Mouse (Mus musculus): ENCODE measurements around the gene Olfr985. TPM values are rescaled to one million over a fixed set of nuclear protein-coding genes. Genes with fewer than 3 reads are reported as not detected.

Olfr985 gene
- polyA plus RNA-seq (2015; fragmentation: Nextera tagmentation; extraction: Ambion mirVana) = not detected in 2 replicates

- ATAC-seq (replicated peaks) = no peak
- H3K9me3 ChIP-seq = no peaks in the 10 kb centered on the region
- H3K27me3 ChIP-seq (replicated peaks) = no peaks in the 10 kb centered on the region
- 77% methylated on average over 1 of the region's 1 CpGs for WGBS
- no peak within 1 kb of the TSS for H3K4me3 ChIP-seq
- no peak within 1 kb of the TSS for H3K4me2 ChIP-seq
- no peaks in the 10 kb centered on the region for H3K36me3 ChIP-seq (replicated peaks)
- no peaks in the 10 kb centered on the region for H3K4me1 ChIP-seq
- no peak within 1 kb of the TSS for H3K27ac ChIP-seq
- no peak within 1 kb of the TSS for H3K9ac ChIP-seq
Observed at GRCm38 (mm10) chr9:40130084-40130483, at the start of gene Olfr985. TSS of gene Olfr985 (minus strand) at chr9:40130184.

- ATAC-seq (replicated peaks) = no peak
- H3K9ac ChIP-seq = no peak overlapping the region
Observed at GRCm38 (mm10) chr9:40177017-40177416, 47.0 kb upstream of the Olfr985 start.

GRCm38 (mm10) chr9:40166446-40166845 lies 36.5 kb upstream of the Olfr985 start:
- WGBS = 97% methylated on average over 1 of the region's 1 CpGs
- Histone ChIP-seq H3K9me3 (no peaks in the 10 kb centered on the region), H3K36me3 (replicated peaks) (no peaks in the 10 kb centered on the region), H3K27ac (no peak overlapping the region), H3K4me2 (no peak overlapping the region), H3K27me3 (replicated peaks) (no peaks in the 10 kb centered on the region), H3K9ac (no peak overlapping the region), H3K4me1 (no peaks in the 10 kb centered on the region), H3K4me3 (no peak overlapping the region)
- ATAC-seq (replicated peaks) = no peak

More at GRCm38 (mm10) chr9:40177017-40177416, 47.0 kb upstream of the Olfr985 start:
- Histone ChIP-seq H3K4me2 (no peak overlapping the region), H3K9me3 (no peaks in the 10 kb centered on the region), H3K4me3 (no peak overlapping the region), H3K36me3 (replicated peaks) (no peaks in the 10 kb centered on the region), H3K4me1 (no peaks in the 10 kb centered on the region), H3K27ac (no peak overlapping the region), H3K27me3 (replicated peaks) (no peaks in the 10 kb centered on the region)
- WGBS = 85% methylated on average over 6 of the region's 6 CpGs

- Histone ChIP-seq H3K4me3 (no peak overlapping the region), H3K27me3 (replicated peaks) (no peaks in the 10 kb centered on the region), H3K4me2 (no peak overlapping the region), H3K4me1 (no peaks in the 10 kb centered on the region), H3K27ac (no peak overlapping the region), H3K9ac (no peak overlapping the region), H3K9me3 (no peaks in the 10 kb centered on the region), H3K36me3 (replicated peaks) (no peaks in the 10 kb centered on the region)
- WGBS = 70% methylated on average over 4 of the region's 4 CpGs
- no peak for ATAC-seq (replicated peaks)
Observed at GRCm38 (mm10) chr9:40155118-40155644, 25.2 kb upstream of the Olfr985 start.

GRCm38 (mm10) chr9:40141544-40141943 lies 11.6 kb upstream of the Olfr985 start:
- H3K27ac ChIP-seq = no peak overlapping the region
- H3K36me3 ChIP-seq (replicated peaks) = no peaks in the 10 kb centered on the region
- no peaks in the 10 kb centered on the region for H3K9me3 ChIP-seq
- no peak overlapping the region for H3K9ac ChIP-seq
- no peak overlapping the region for H3K4me2 ChIP-seq
- no peaks in the 10 kb centered on the region for H3K4me1 ChIP-seq
- H3K27me3 ChIP-seq (replicated peaks) = no peaks in the 10 kb centered on the region
- WGBS = 44% methylated on average over 1 of the region's 1 CpGs
- H3K4me3 ChIP-seq = no peak overlapping the region
- no peak for ATAC-seq (replicated peaks)

GRCm38 (mm10) chr9:40139484-40139883 lies 9.5 kb upstream of the Olfr985 start:
- Histone ChIP-seq H3K9ac (no peak overlapping the region), H3K4me2 (no peak overlapping the region), H3K36me3 (replicated peaks) (no peaks in the 10 kb centered on the region), H3K27ac (no peak overlapping the region), H3K9me3 (no peaks in the 10 kb centered on the region), H3K27me3 (replicated peaks) (no peaks in the 10 kb centered on the region), H3K4me3 (no peak overlapping the region), H3K4me1 (no peaks in the 10 kb centered on the region)
- no peak for ATAC-seq (replicated peaks)
- WGBS = 77% methylated on average over 4 of the region's 4 CpGs

- WGBS = 85% methylated on average over 6 of the region's 6 CpGs
- Histone ChIP-seq H3K9me3 (no peaks in the 10 kb centered on the region), H3K36me3 (replicated peaks) (no peaks in the 10 kb centered on the region), H3K9ac (no peak overlapping the region), H3K27ac (no peak overlapping the region), H3K4me3 (no peak overlapping the region), H3K4me2 (no peak overlapping the region), H3K4me1 (no peaks in the 10 kb centered on the region), H3K27me3 (replicated peaks) (no peaks in the 10 kb centered on the region)
- no peak for ATAC-seq (replicated peaks)
Observed at GRCm38 (mm10) chr9:40136987-40137688, 7.2 kb upstream of the Olfr985 start.

GRCm38 (mm10) chr9:40130556-40130955 lies 572 bp upstream of the Olfr985 start:
- WGBS = 82% methylated on average over 1 of the region's 1 CpGs
- H3K9me3 ChIP-seq = no peaks in the 10 kb centered on the region
- H3K27ac ChIP-seq = no peak overlapping the region
- no peaks in the 10 kb centered on the region for H3K4me1 ChIP-seq
- no peak overlapping the region for H3K4me3 ChIP-seq
- no peaks in the 10 kb centered on the region for H3K27me3 ChIP-seq (replicated peaks)
- no peak overlapping the region for H3K9ac ChIP-seq
- no peak for ATAC-seq (replicated peaks)
- no peaks in the 10 kb centered on the region for H3K36me3 ChIP-seq (replicated peaks)
- no peak overlapping the region for H3K4me2 ChIP-seq

- Histone ChIP-seq H3K4me2 (no peak overlapping the region), H3K27ac (no peak overlapping the region), H3K9me3 (no peaks in the 10 kb centered on the region), H3K4me1 (no peaks in the 10 kb centered on the region), H3K4me3 (no peak overlapping the region), H3K27me3 (replicated peaks) (no peaks in the 10 kb centered on the region), H3K9ac (no peak overlapping the region), H3K36me3 (replicated peaks) (no peaks in the 10 kb centered on the region)
- ATAC-seq (replicated peaks) = no peak
- WGBS = 82% methylated on average over 5 of the region's 5 CpGs
Observed at GRCm38 (mm10) chr9:40117287-40117659, 12.7 kb downstream of the Olfr985 start.

- no peaks in the 10 kb centered on the region for H3K4me1 ChIP-seq
- H3K27ac ChIP-seq = no peak overlapping the region
- H3K9ac ChIP-seq = no peak overlapping the region
- WGBS = 71% methylated on average over 10 of the region's 10 CpGs
- H3K9me3 ChIP-seq = no peaks in the 10 kb centered on the region
- ATAC-seq (replicated peaks) = no peak
- H3K36me3 ChIP-seq (replicated peaks) = no peaks in the 10 kb centered on the region
- H3K4me2 ChIP-seq = no peak overlapping the region
- no peaks in the 10 kb centered on the region for H3K27me3 ChIP-seq (replicated peaks)
- no peak overlapping the region for H3K4me3 ChIP-seq
Observed at GRCm38 (mm10) chr9:40116645-40117286, 13.2 kb downstream of the Olfr985 start.

- Histone ChIP-seq H3K4me2 (no peak within 1 kb of the TSS), H3K27me3 (replicated peaks) (no peaks in the 10 kb centered on the region), H3K4me1 (no peaks in the 10 kb centered on the region), H3K27ac (no peak within 1 kb of the TSS), H3K9ac (no peak within 1 kb of the TSS), H3K36me3 (replicated peaks) (no peaks in the 10 kb centered on the region), H3K4me3 (no peak within 1 kb of the TSS), H3K9me3 (no peaks in the 10 kb centered on the region)
- WGBS = 79% methylated on average over 2 of the region's 2 CpGs
- no peak for ATAC-seq (replicated peaks)
Observed at GRCm38 (mm10) chr9:40114106-40114505, 15.9 kb downstream of the Olfr985 start, which contains the start of gene Olfr984. TSS of gene Olfr984 (minus strand) at chr9:40114206.

- no peak for ATAC-seq (replicated peaks)
- no peaks in the 10 kb centered on the region for H3K36me3 ChIP-seq (replicated peaks)
- no peak overlapping the region for H3K27ac ChIP-seq
- no peaks in the 10 kb centered on the region for H3K9me3 ChIP-seq
- WGBS = 71% methylated on average over 3 of the region's 3 CpGs
- no peak overlapping the region for H3K4me2 ChIP-seq
- no peak overlapping the region for H3K4me3 ChIP-seq
- no peaks in the 10 kb centered on the region for H3K27me3 ChIP-seq (replicated peaks)
- H3K9ac ChIP-seq = no peak overlapping the region
- no peaks in the 10 kb centered on the region for H3K4me1 ChIP-seq
Observed at GRCm38 (mm10) chr9:40094769-40095168, 35.2 kb downstream of the Olfr985 start.

- Histone ChIP-seq H3K36me3 (replicated peaks) (no peaks in the 10 kb centered on the region), H3K4me3 (no peak within 1 kb of the TSS), H3K4me2 (no peak within 1 kb of the TSS), H3K27ac (no peak within 1 kb of the TSS), H3K9ac (no peak within 1 kb of the TSS), H3K27me3 (replicated peaks) (no peaks in the 10 kb centered on the region), H3K9me3 (no peaks in the 10 kb centered on the region), H3K4me1 (no peaks in the 10 kb centered on the region)
- WGBS = 72% methylated on average over 2 of the region's 2 CpGs
- no peak for ATAC-seq (replicated peaks)
Observed at GRCm38 (mm10) chr9:40093495-40093894, 36.5 kb downstream of the Olfr985 start, which contains the start of gene Olfr983. TSS of gene Olfr983 (minus strand) at chr9:40093595.

Measured in midbrain, embryonic 15.5 days (tissue).